Mouse (Mus musculus): ENCODE results near the gene Gm12184.
A peak's percentile ranks its signal among the peaks of the same experiment; 100 is the strongest.
"Not testable (repeated sequence)": the region's sequence is repeated elsewhere in the genome, so short reads cannot be mapped to it uniquely, and the experiment has no call there.

The Gm12184 gene

GRCm38 (mm10) chr11:48798984-48799920 lies 27.2 kb downstream of the Gm12184 start:
- no peak for DNase-seq

GRCm38 (mm10) chr11:48798308-48798707 lies 28.1 kb downstream of the Gm12184 start:
- no peak for DNase-seq

GRCm38 (mm10) chr11:48797287-48797686 lies 29.2 kb downstream of the Gm12184 start:
- no peak for DNase-seq

GRCm38 (mm10) chr11:48796290-48796689 lies 30.2 kb downstream of the Gm12184 start:
- no peak for DNase-seq

GRCm38 (mm10) chr11:48795221-48795620 lies 31.2 kb downstream of the Gm12184 start:
- DNase-seq: peak in 1 of 2 experiments; percentile 52

- DNase-seq: no peak
Measured at GRCm38 (mm10) chr11:48793184-48793583, 33.3 kb downstream of the Gm12184 start.

GRCm38 (mm10) chr11:48791894-48792293 lies 34.6 kb downstream of the Gm12184 start:
- DNase-seq: not testable (repeated sequence)

GRCm38 (mm10) chr11:48790946-48791345 lies 35.5 kb downstream of the Gm12184 start:
- peak; percentile 35 to 57 for DNase-seq

GRCm38 (mm10) chr11:48789973-48790823 lies 36.3 kb downstream of the Gm12184 start:
- peak; percentile 94 for DNase-seq

- no peak for DNase-seq
Measured at GRCm38 (mm10) chr11:48789215-48789614, 37.2 kb downstream of the Gm12184 start.

- peak; percentile 89 to 91 for DNase-seq
Measured at GRCm38 (mm10) chr11:48788311-48789089, 38.0 kb downstream of the Gm12184 start.

GRCm38 (mm10) chr11:48787455-48788211 lies 38.8 kb downstream of the Gm12184 start:
- peak; percentile 39 to 66 for DNase-seq

GRCm38 (mm10) chr11:48782243-48782642 lies 44.2 kb downstream of the Gm12184 start:
- no peak for DNase-seq

- DNase-seq: peak; percentile 36 to 50
Measured at GRCm38 (mm10) chr11:48779450-48779849, 47.0 kb downstream of the Gm12184 start.

GRCm38 (mm10) chr11:48777303-48777702 lies 49.2 kb downstream of the Gm12184 start:
- no peak for DNase-seq

GRCm38 (mm10) chr11:48776664-48777063 lies 49.8 kb downstream of the Gm12184 start:
- DNase-seq: no peak

- peak; percentile 71 to 80 for DNase-seq
Measured at GRCm38 (mm10) chr11:48775483-48775882, 51.0 kb downstream of the Gm12184 start.
